Mouse (Mus musculus) intestine, embryonic 14.5 days (tissue): ENCODE measurements around the gene Armc8. TPM values are rescaled to one million over a fixed set of nuclear protein-coding genes. Genes with fewer than 3 reads are reported as not detected.

Experiments used
- ATAC-seq: fragments of 200-750 bp; cut with Nextera tagmentation; replicated peaks from 2 replicates; pipeline ENCODE4 v1.8.0; 2017; ENCODE audit warnings: low read depth, moderate number of reproducible peaks, moderate TSS enrichment, moderate library complexity; ENCODE audit not compliant: low FRiP score, low TSS enrichment
- DNase-seq: peaks from one replicate; pipeline ENCODE4 v3.0.0-alpha.2; 2018; ENCODE audit warnings: low spot score
- H3K27ac ChIP-seq: fragments of 300-500 bp; sonication (generic); 2 replicates; pipeline ENCODE4 v1.5.1; 2014; ENCODE audit warnings: low read depth, mild to moderate bottlenecking, control low read depth
- H3K27me3 ChIP-seq: fragments of 300-500 bp; sonication (generic); replicated peaks from 2 replicates; pipeline ENCODE4 v1.6.1; 2014; ENCODE audit warnings: low read length, control low read depth; ENCODE audit not compliant: control insufficient read depth, insufficient read depth
- H3K36me3 ChIP-seq: fragments of 300-500 bp; sonication (generic); 2 replicates; pipeline ENCODE4 v1.6.1; 2014; ENCODE audit warnings: low read length, control low read depth; ENCODE audit not compliant: control insufficient read depth, insufficient read depth
- H3K4me1 ChIP-seq: fragments of 300-500 bp; sonication (generic); replicated peaks from 2 replicates; pipeline ENCODE4 v1.6.1; 2014; ENCODE audit warnings: low read length, control low read depth, mixed read lengths; ENCODE audit not compliant: control insufficient read depth, insufficient read depth
- H3K4me2 ChIP-seq: fragments of 300-500 bp; sonication (generic); 2 replicates; pipeline ENCODE4 v1.6.1; 2014; ENCODE audit warnings: low read length
- H3K4me3 ChIP-seq: fragments of 300-500 bp; sonication (generic); 2 replicates; pipeline ENCODE4 v1.5.1; 2014; ENCODE audit warnings: low read depth, low read length, control low read depth, mixed read lengths
- H3K9ac ChIP-seq: fragments of 300-500 bp; sonication (generic); 2 replicates; pipeline ENCODE4 v1.6.1; 2014; ENCODE audit warnings: mild to moderate bottlenecking, low read length
- H3K9me3 ChIP-seq: fragments of 300-500 bp; sonication (generic); 2 replicates; pipeline ENCODE4 v1.6.1; 2016; ENCODE audit warnings: low read length, control low read depth; ENCODE audit not compliant: control insufficient read depth
- WGBS: fragments of 180-500 bp; shearing (Covaris S2); extraction: QIAGEN DNeasy Blood & Tissue Kit; methylation state at CpG from one replicate; pipeline ENCODE4 v1.1.7; 2014; 5-methylcytosine and 5-hydroxymethylcytosine counted together
- polyA plus RNA-seq: library from polyadenylated mRNA; unstranded; fragments of >200 nt; fragmentation: Nextera tagmentation; extraction: Ambion mirVana; gene quantifications from 2 replicates; pipeline ENCODE4 v1.2.1, GENCODE M21; 2014

Gene Armc8
- polyA plus RNA-seq, 1 experiment from 2014 or later = 28.9 TPM

DNA sequence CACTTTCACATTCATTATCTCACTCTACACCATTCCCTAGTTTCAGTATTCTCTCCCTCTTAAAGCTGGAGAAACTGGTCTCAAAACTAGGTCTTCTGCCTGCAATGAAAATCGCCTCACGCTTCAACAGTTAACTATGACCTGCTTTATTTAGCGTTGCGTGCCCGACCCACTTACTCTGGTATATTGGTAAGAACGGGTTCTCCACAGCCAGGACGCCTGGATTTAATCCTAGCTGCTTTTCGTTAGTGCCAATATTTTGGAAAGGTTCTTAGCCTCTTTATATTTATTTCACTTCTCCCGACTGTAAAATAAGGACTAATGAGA is 335 bp upstream of the Armc8 start:
- Histone ChIP-seq H3K4me1 (peaks cover 7% of the 10 kb centered on the region), H3K4me2 (peak overlapping the region; percentile 90), H3K27me3 (no peaks in the 10 kb centered on the region), H3K36me3 (no peaks in the 10 kb centered on the region), H3K4me3 (peak overlapping the region; percentile 95), H3K9ac (peak overlapping the region; percentile 95), H3K9me3 (no peaks in the 10 kb centered on the region), H3K27ac (peak overlapping the region; percentile 95)
- WGBS = 1% methylated on average over 9 of the region's 9 CpGs
- no peak; the same call in 1 of the 2 replicates for ATAC-seq
- no peak for DNase-seq

DNA sequence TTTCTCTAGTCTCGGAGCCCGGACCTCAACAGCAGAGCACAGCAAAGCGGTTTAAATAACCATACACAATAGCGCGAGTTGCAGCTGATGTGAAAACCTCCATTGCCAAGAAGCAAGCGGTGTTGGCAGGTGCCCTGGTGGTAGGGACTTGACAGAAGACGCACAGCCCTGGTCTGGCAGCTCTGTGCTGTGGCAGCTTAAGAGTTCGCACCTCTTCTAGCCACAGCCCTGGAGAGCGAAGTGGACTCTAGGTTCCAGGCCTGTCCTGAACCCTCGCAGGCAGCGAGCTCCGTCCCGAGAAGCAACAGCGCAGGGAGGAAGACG is 714 bp downstream of the Armc8 start:
- Histone ChIP-seq H3K9me3 (no peaks in the 10 kb centered on the region), H3K4me1 (peaks cover 7% of the 10 kb centered on the region), H3K36me3 (no peaks in the 10 kb centered on the region), H3K27ac (peak overlapping the region; percentile 95), H3K4me3 (peak overlapping the region; percentile 95), H3K4me2 (peak overlapping the region; percentile 90), H3K9ac (peak overlapping the region; percentile 95), H3K27me3 (no peaks in the 10 kb centered on the region)
- WGBS = 1% methylated on average over 15 of the region's 15 CpGs
- ATAC-seq (no peak; the same call in 1 of the 2 replicates), DNase-seq (no peak)

DNA sequence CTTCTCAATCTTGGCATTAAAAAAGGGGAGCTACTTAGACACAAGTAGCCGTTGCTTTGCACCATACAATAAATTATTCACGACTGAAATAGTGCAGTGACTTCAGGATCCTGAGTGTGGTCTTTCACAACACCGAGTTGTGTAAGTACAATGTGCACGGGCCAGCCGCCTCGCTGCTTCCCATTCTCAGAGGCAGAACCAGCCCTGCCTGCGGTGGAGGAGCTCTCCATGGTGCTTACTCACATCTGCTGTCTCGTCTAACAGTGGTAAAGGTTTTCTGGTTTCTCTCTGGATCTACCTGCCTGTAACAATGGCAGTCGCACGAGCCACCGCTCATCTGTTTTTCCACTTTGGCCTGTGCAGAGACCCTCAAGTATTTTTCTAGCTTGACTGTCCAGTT is 5.0 kb downstream of the Armc8 start:
- Histone ChIP-seq H3K27me3 (no peaks in the 10 kb centered on the region), H3K9ac (no peak overlapping the region), H3K4me1 (peaks cover 7% of the 10 kb centered on the region), H3K36me3 (no peaks in the 10 kb centered on the region), H3K9me3 (no peaks in the 10 kb centered on the region), H3K4me2 (no peak overlapping the region), H3K27ac (no peak overlapping the region), H3K4me3 (no peak overlapping the region)
- ATAC-seq (no peak), DNase-seq (peak; percentile 85)
- 20% methylated on average over 11 of the region's 11 CpGs for WGBS

DNA sequence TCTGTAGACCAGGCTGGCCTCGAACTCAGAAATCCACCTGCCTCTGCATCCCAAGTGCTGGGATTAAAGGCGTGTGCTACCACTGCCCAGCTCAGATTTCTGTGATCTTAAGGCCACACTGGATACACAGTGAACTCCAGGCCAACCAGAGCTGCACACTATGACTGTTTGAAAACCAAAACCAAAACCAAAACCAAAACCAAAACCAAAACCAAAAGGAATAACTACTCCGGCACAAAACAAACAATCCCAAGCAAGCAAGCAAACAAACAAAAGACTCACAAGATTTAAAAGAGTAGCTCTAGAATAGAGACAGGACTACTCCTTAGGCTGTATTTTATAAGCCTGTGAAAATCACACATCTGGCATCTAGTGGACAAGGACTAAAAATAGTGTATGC is 8.3 kb downstream of the Armc8 start:
- ATAC-seq (no peak), DNase-seq (no peak)
- Histone ChIP-seq H3K27ac (no peak overlapping the region), H3K27me3 (no peaks in the 10 kb centered on the region), H3K4me3 (no peak overlapping the region), H3K4me1 (no peaks in the 10 kb centered on the region; the same call in 1 of the 2 replicates), H3K9ac (no peak overlapping the region), H3K4me2 (no peak overlapping the region), H3K36me3 (no peaks in the 10 kb centered on the region), H3K9me3 (no peaks in the 10 kb centered on the region)
- 91% methylated on average over 3 of the region's 3 CpGs for WGBS

DNA sequence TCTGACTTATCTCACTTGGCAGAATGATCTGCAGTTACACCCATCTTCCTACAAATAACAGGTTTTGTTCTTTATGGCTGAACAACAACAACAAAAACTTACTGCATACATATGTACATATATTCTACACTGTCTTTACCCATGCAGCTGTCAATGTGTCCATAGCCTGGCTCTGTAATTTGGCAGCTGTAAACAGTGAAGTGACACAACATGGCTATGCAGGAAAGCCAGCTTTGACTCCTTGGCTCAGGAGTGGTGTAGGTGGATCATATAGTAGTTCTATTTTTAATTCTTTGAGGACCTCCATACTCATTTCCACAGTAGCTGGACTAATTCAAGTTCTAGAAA is 9.2 kb downstream of the Armc8 start:
- no peak overlapping the region for H3K4me2 ChIP-seq
- no peaks in the 10 kb centered on the region; the same call in 1 of the 2 replicates for H3K4me1 ChIP-seq
- H3K9me3 ChIP-seq = no peaks in the 10 kb centered on the region
- no peaks in the 10 kb centered on the region for H3K27me3 ChIP-seq
- no peak overlapping the region for H3K27ac ChIP-seq
- no peak overlapping the region for H3K9ac ChIP-seq
- ATAC-seq (no peak), DNase-seq (no peak)
- no peak overlapping the region for H3K4me3 ChIP-seq
- H3K36me3 ChIP-seq = no peaks in the 10 kb centered on the region

DNA sequence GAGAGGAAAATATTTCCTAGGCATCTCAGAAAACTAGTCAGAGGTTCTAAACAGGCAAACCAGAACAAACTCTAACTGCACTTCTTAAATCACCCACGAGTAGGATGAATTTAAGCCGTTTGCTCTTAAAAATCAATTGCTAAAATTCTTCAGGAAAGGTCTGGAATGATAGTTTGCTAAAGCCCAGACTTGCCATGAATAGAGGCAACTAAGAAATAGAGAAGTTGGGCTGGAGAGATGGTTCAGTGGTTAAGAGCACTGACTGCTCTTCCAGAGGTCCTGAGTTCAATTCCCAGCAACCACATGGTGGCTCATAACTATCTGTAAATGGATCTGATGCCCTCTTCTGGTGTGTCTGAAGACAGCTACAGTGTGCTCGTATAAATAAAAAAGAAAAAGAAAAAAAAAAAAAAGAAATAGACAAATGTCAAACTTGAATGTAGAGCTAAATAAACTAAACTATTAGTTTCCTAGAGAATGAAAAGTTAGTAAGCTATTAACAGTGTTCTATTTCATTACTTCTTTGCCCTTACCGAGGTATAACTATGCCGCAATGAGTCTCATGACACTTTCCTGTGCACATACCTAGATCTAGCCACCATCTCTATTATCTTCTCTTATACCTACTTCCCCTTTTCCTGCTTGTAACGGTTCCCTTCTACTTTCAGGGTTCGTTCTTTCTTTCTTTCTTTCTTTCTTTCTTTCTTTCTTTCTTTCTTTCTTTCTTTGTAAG is 9.7 kb downstream of the Armc8 start:
- H3K9me3 ChIP-seq = no peaks in the 10 kb centered on the region
- no peaks in the 10 kb centered on the region for H3K36me3 ChIP-seq
- H3K9ac ChIP-seq = no peak overlapping the region
- 89% methylated on average over 7 of the region's 7 CpGs for WGBS
- no peak overlapping the region for H3K27ac ChIP-seq
- ATAC-seq (no peak), DNase-seq (no peak)
- no peak overlapping the region for H3K4me3 ChIP-seq
- no peaks in the 10 kb centered on the region; the same call in 1 of the 2 replicates for H3K4me1 ChIP-seq
- no peak overlapping the region for H3K4me2 ChIP-seq
- no peaks in the 10 kb centered on the region for H3K27me3 ChIP-seq

DNA sequence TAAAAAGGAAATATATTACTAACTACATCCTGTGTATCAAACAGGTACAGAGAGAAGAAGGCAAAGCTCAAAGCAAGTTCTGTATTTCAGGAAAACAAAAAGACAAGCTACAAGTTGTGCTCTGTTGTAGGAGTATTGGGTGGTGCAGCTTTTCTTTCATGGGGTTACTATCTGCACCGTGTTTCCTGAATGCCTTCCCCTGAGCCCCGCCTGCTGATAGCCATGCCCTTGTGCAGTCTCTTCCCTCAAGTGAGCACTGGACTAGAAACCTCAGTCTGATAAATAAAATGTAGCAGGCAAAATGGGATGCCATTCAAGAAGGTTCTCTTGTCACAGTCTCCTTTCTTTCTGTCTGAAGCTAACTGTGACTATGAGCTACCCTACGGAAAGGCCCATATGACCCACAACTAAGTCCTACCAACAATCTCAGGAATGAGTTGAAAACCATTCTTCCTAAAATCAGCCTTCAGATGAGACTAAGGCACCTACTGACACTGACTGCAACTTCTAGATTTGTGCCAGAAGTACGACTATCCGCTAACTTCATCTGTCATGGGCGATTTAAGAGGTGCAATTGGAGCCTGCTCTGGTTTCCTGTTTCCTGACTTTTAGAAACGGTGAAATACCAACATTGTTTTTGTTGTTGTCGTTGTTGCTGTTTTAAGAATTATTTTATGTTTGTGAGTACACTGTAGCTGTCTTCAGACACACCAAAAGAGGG is 11.0 kb downstream of the Armc8 start:
- Histone ChIP-seq H3K4me1 (no peaks in the 10 kb centered on the region), H3K4me2 (no peak overlapping the region), H3K27ac (no peak overlapping the region), H3K9me3 (no peaks in the 10 kb centered on the region), H3K36me3 (no peaks in the 10 kb centered on the region), H3K27me3 (no peaks in the 10 kb centered on the region), H3K4me3 (no peak overlapping the region), H3K9ac (no peak overlapping the region)
- WGBS = 78% methylated on average over 8 of the region's 8 CpGs
- ATAC-seq (no peak), DNase-seq (no peak)

DNA sequence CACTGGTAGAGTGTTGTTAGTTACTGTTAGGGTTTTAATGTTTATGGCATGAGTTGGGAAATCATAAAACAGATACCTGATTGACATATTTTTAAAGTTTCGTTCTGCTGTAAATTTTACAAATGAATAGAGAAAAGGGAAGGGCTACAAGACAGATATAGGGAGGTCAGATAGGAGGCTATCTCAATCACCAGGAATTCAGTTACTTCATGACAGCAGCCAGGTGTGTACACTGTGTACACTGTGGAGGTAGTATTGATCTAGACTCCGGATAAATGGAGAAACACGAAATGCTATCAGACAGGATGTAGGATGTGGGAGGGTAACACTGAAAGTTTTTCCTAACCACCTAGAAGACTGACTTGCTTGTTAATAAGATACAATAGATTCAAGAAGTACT is 13.4 kb downstream of the Armc8 start:
- no peaks in the 10 kb centered on the region for H3K9me3 ChIP-seq
- peaks cover 2% of the 10 kb centered on the region; the same call in 1 of the 2 replicates for H3K36me3 ChIP-seq
- no peaks in the 10 kb centered on the region for H3K27me3 ChIP-seq
- DNase-seq (no peak), ATAC-seq (no peak)
- no peak overlapping the region for H3K4me3 ChIP-seq
- H3K27ac ChIP-seq = no peak overlapping the region
- H3K9ac ChIP-seq = no peak overlapping the region
- no peaks in the 10 kb centered on the region for H3K4me1 ChIP-seq
- 74% methylated on average over 3 of the region's 3 CpGs for WGBS
- no peak overlapping the region for H3K4me2 ChIP-seq

DNA sequence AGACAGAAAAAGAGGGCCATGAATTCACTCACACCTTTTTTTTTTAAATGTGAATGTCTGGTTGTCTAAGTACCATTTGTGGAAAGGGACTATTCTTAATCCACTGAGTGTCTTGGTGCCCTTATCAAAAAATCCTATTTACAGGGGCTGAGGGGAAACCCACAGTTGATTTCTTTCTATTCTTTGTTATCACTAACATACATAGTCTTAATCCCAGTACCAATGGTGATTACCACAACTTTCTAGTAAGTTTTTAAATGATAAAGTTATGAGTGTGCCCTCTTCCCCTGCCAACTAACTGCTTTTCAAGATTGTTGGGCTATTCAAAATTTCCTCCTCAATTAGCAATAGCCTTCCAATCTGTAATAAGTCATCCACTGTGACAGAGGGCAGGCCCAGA is 14.6 kb downstream of the Armc8 start:
- no peaks in the 10 kb centered on the region for H3K9me3 ChIP-seq
- DNase-seq = no peak
- H3K27ac ChIP-seq = no peak overlapping the region
- H3K36me3 ChIP-seq = peaks cover 2% of the 10 kb centered on the region; the same call in 1 of the 2 replicates
- no peaks in the 10 kb centered on the region for H3K4me1 ChIP-seq
- no peaks in the 10 kb centered on the region for H3K27me3 ChIP-seq
- ATAC-seq = no peak
- H3K4me2 ChIP-seq = no peak overlapping the region
- H3K4me3 ChIP-seq = no peak overlapping the region
- no peak overlapping the region for H3K9ac ChIP-seq
